Mouse (Mus musculus) lung, postnatal 0 days (tissue): ENCODE data around the gene Zfp36.

Experiments
- CTCF ChIP-seq: IDR thresholded peaks from 2 replicates; pipeline ENCODE4 v1.5.1; 2016; ENCODE audit warnings: antibody characterized with exemption, mild to moderate bottlenecking
- EP300 ChIP-seq: IDR thresholded peaks from 2 replicates; pipeline ENCODE4 v1.6.1; 2016; ENCODE audit warnings: antibody characterized with exemption, mild to moderate bottlenecking, control low read depth

DNA sequence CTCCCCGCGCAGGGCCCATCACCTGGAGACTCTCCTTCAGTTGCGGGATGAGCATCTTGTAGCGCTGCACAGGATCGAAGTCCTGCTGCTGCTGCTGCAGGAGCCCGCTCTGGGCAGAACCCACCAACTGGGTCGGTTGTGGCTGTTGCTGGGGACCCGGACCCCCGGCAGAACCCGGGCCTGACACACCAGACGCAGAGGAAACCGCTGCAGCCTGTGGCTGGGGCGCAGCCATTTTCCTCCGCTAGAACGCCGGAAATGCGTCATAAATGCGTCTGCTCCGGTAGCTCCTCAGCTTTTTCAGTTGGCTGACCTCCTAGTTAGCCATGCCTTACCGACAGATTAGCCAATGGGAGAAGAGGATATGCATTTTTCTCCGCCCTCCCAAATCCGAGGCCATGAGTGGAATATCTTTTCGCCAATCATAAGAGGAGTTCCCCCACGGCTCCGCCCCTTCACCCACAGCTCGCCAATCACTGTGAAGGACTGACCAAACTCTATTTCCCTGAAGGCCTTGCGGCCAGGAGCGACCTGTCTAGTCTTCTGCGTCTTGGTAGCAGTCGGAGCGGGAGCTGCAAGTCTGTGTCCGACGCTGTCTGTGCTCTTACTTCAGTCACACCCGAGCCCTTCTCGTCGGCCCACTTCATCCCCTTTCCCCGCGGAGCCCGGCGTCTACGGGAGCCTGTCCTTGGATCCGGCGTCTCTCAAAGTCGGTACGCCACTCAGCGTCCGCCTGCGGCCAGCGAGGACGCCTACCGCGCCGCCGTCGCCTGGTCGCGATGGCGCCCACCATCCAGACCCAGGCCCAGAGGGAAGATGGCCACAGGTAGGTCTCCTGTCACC lies 12.6 kb upstream of the Zfp36 start, which contains the start of the genes Med29 and Paf1:
- TF ChIP-seq CTCF = 0 out of 2 replicates have a peak, but pooled peaks have one; percentile 3
- no peak for TF ChIP-seq EP300
